Mouse (Mus musculus): ENCODE measurements around the gene Thoc5. TPM values are rescaled to one million over a fixed set of nuclear protein-coding genes. Genes with fewer than 3 reads are reported as not detected.

Gene Thoc5
- total RNA-seq, 2 experiments from 2014 or later = 11.7 to 14.5 TPM

GRCm38 (mm10) chr11:4906231-4906630 is 11.1 kb downstream of the Thoc5 start:
- DNase-seq = no peak

- DNase-seq = no peak
Measured at GRCm38 (mm10) chr11:4916068-4916467, 20.9 kb downstream of the Thoc5 start.

- no peak for DNase-seq
Measured at GRCm38 (mm10) chr11:4921281-4921680, 26.2 kb downstream of the Thoc5 start.

- DNase-seq = no peak
Measured at GRCm38 (mm10) chr11:4921751-4922150, 26.6 kb downstream of the Thoc5 start.

- no peak for DNase-seq
Measured at GRCm38 (mm10) chr11:4927224-4927623, 32.1 kb downstream of the Thoc5 start.

GRCm38 (mm10) chr11:4931009-4931601 is 36.0 kb downstream of the Thoc5 start:
- DNase-seq = no peak

- no peak for DNase-seq
Measured at GRCm38 (mm10) chr11:4936243-4936642, 41.1 kb downstream of the Thoc5 start.

- DNase-seq = no peak
Measured at GRCm38 (mm10) chr11:4946530-4946929, 51.4 kb downstream of the Thoc5 start.

GRCm38 (mm10) chr11:4946947-4947812 is 52.1 kb downstream of the Thoc5 start:
- DNase-seq = peak; percentile 39

GRCm38 (mm10) chr11:4947813-4948174 is 52.7 kb downstream of the Thoc5 start, which contains the start of gene Nefh:
TSS of gene Nefh (minus strand) at chr11:4948064.
- no peak for DNase-seq

- DNase-seq = no peak
Measured at GRCm38 (mm10) chr11:4948792-4949191, 53.7 kb downstream of the Thoc5 start.

GRCm38 (mm10) chr11:4949256-4950044 is 54.3 kb downstream of the Thoc5 start:
- DNase-seq = no peak

GRCm38 (mm10) chr11:4953401-4953800 is 58.3 kb downstream of the Thoc5 start:
- no peak for DNase-seq

- DNase-seq = no peak
Measured at GRCm38 (mm10) chr11:4953918-4954317, 58.8 kb downstream of the Thoc5 start.

GRCm38 (mm10) chr11:4963099-4963808 is 68.1 kb downstream of the Thoc5 start:
- DNase-seq = no peak

GRCm38 (mm10) chr11:4966325-4966724 is 71.2 kb downstream of the Thoc5 start:
- no peak for DNase-seq

GRCm38 (mm10) chr11:4966888-4967287 is 71.8 kb downstream of the Thoc5 start:
- DNase-seq = no peak

GRCm38 (mm10) chr11:4967549-4967948 is 72.4 kb downstream of the Thoc5 start:
- DNase-seq = no peak

GRCm38 (mm10) chr11:4968376-4968775 is 73.3 kb downstream of the Thoc5 start:
- DNase-seq = peak; percentile 52

- no peak for DNase-seq
Measured at GRCm38 (mm10) chr11:4972967-4973870, 78.1 kb downstream of the Thoc5 start.

- DNase-seq = no peak
Measured at GRCm38 (mm10) chr11:4973871-4974256, 78.7 kb downstream of the Thoc5 start.
